Mouse (Mus musculus) CD8-positive naive resting alpha-beta T cell, adult 2 months (primary cell): Measurements from ENCODE around the gene Slc6a2.

ENCODE experiments used
- DNase-seq, 2 experiments: peaks; one replicate each; pipeline ENCODE4 v3.0.0; 2022; ENCODE audit warnings: low read depth in 2 of 2, low spot score in 2 of 2

Gene Slc6a2

DNA sequence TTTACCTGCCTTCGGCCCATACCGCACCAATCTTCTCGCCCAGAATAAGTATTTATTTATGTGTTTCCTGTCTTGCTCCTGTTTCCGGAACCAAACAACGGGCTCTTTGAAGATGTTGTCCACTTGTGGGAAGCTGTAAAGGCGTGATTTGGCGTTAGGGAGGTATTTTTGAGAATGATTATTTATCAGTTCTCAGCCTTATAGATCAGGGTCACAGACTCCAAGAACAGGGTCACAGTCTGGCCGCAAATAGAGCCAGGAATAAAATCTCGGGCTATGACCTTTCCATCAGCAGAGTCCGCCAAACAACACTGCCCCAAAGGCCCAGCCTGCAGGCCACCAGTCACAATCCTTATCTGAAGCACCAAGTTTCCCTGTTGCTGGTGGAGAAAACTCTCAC lies at the start of gene Slc6a2:
Slc6a2 (plus strand) TSS at position 301 of the 400 bp plus-strand sequence.
- no peak for DNase-seq

DNA sequence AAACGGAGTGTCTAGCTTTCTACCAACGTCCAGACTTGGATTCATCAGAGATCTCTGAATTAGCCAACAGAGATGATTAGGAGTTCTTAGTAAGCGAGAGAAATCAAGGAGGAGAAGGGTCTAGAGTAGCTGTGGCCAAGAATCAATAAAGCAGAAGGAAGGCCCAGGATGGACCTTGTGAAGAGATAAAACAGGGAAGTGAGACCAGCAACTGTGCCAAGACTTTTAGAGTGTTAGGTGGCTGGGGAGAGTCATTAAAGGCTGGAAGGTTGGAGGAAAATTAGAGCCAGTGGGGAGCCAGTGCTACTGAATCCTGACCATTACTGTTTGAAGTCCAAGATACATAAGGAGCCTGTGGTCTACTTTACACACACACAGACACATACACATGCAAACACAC lies 48.4 kb upstream of the Slc6a2 start:
- no peak for DNase-seq

DNA sequence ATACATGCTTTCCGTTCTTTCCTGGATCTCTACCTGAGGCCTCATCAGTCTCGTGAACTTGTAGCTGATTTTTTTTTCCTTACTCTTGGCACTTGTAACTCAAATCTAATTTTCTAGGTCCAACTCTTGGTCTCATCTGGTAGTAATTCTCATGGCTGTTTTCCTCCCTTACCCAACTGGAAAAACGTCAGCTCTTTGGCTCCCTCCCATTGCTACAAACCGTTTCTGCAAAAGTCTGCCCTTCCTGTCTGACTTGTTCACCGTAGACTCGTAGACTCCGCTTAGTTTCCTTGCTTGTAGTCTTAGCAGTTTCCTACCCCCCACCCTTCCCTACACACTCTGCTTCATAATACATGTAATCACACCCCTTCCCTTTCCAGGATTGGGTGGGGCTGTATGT lies 46.5 kb upstream of the Slc6a2 start:
- no peak for DNase-seq

DNA sequence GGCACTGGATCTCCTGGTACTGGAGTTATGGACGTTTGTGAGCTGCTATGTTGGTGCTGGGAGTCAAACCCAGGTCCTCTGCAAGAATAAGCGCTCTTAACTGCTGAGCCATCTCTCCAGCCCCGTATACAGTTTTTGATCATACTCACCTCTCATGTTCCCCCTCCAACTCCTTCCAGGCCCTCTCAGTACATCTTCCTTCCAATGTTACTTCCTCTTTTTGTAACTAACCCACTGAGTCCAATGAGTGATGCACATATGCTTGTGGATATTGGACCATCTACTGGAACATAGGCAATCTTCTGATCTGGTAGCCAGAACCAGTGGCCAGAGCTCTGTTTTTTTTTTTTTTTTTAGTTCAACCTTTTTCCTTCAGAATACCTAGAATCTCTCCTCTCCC lies 43.8 kb upstream of the Slc6a2 start:
- DNase-seq, result no peak

DNA sequence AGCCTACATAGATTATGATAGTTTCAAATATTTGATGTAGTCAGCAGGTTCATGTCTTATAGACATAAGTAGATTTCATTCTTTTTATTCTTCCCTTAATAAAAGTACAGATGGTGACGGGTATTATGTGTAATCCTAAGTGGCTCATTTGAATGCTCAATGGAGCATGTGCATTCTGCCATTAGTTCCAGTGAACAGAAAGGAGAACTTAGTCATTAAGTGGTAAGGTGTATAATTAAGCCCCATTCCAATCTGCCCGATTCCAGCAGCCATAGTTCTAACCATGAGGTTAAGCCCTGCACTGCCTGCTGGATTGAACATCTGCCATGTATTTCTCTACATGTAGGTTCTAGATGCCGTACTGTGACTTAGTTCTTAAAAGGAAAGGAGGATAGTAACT lies 38.1 kb upstream of the Slc6a2 start:
- no peak for DNase-seq

DNA sequence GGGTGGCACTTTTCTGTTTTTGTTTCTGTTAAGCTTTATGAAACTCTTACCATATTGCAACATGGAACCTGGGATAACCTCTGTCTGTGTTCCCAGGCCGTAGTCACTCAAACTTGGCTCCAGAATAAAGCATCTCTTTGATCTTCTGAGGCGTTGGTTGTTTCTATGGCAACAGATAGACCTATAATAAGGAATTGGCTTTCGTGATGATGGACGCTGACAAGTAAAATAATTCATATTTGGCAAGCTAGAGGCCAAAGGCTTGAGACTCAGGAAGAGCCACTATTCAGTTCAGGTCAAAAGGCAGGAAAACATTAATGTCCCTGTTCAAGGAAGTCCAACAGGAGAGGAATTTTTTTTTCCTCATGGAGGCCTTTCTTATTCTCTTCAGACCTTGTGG lies 30.9 kb upstream of the Slc6a2 start:
- no peak for DNase-seq

DNA sequence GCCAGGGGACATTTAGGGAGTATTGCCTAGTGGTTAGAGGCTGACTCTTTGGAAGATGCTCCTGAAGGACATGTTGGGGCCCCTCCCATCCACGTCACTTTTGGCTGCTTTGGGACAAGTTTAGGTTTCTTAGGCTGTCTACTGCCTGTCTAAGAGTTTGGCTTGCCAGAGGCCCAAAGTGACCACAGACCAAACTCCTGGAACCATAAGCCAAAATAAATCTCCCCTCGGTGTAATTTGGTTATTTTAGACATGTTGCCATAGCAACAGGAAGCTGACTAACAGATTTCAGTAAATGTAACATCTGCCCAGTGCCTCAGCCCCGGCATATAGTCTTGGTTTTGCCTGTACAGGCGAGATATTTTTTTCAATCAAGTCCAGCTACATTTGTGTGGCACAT lies 21.8 kb upstream of the Slc6a2 start:
- DNase-seq, result no peak

DNA sequence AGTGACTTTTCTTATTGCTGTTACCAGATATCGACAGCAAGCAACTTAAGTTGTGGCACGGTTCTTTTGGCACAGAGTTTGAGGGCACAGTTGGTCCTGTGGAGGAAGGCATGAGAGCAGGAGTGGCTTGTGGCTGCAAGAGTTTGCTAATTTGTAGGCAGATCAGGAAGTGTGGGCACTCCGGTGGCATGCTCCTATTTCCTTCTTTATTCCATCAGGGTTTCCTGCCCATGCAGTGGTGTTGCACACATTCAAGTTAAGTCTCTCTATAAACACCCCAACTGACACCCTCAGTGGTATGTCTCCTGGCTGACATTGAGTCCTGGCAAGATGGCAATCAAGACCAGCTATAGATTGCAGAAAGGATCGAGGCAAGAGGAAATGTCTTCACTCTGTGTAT lies 10.8 kb upstream of the Slc6a2 start:
- no peak for DNase-seq

DNA sequence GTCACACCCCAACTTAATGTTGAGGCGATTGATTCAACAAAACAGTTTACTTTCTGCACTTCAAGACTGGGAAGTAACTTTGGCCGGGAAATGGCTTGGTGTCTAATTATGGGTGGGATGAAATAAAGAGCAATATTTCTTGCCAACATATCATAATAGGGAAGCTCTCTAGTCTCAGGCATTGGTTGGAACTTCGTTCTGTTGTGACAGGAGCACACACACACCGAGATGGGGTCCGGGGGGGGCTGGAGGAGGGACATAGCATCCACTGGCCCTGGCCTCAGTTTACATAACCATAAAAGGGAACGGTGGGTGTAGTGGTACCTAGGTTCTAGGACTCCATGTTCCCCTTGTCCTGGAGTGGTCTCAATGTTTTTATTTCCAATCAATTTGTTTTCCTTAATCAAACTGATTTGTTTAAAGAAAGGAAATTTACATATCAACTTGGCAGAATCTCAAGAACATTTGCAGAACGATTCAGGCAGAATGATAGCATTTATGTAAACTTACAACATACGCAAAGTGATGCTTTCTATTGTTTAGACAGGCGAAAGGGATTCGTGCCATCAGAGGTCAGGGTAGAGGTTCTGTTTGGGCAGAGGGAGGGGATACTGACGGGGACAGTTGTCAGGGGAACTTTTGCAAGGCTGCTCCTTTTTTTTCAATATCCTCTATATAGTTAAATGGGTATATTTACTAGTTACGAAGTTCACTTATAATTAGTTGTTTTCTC lies 9.1 kb upstream of the Slc6a2 start:
- DNase-seq, result no peak

DNA sequence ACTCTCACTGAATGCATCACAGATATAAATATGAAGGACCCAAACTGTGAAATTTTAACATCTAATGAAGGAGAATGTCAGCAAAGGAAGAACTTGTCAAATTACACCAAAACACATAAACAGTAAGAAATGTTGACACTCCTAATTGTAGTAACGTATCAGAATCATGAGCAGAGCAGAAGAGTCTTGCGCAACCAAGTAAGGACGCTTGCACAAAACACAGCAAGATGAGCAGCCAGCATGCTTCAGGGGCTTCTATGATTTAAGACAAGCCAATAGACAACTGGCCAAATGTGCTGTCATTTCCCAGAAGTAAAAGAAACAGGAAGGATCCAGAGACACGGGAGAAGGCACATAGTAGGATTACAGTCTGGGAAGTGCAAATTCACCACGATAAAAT lies 5.8 kb upstream of the Slc6a2 start:
- DNase-seq, result no peak

DNA sequence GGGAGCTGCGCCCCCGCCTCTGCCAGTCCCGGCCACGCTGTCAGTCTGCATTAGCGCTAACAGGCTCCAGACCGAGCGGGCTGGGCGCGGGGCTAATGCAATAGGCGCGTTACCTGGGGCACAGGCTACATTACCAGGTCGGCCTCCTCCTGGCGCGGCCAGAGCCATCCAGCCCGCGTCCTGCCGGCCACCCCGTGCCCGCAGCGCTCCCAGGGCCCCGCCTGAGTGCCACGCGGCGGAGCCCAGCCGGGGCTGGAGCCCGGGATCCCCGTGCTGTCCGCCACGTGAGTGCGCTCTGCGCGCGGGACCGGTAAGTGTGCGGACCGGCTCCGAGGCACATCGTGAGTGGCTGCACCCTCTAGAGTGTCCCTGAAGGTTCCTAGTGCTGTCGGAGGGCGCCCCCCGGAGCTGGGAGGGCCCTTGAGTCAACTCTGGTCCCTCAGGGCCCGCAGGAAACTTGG lies 602 bp downstream of the Slc6a2 start:
- DNase-seq, result no peak

DNA sequence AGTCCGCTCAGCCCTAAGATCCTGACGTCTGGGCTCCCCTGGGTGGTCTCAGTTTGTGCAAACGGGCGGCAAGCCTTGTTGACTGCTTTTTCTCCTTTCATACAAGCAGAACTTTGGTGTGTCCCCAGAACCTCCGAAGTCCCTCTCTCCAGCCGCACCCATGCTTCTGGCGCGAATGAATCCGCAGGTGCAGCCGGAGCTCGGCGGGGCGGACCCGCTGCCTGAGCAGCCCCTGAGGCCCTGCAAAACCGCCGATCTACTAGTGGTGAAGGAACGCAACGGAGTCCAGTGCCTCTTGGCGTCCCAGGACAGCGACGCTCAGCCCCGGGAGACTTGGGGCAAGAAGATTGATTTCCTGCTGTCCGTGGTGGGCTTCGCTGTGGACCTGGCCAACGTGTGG lies 1.2 kb downstream of the Slc6a2 start:
- DNase-seq, result no peak

DNA sequence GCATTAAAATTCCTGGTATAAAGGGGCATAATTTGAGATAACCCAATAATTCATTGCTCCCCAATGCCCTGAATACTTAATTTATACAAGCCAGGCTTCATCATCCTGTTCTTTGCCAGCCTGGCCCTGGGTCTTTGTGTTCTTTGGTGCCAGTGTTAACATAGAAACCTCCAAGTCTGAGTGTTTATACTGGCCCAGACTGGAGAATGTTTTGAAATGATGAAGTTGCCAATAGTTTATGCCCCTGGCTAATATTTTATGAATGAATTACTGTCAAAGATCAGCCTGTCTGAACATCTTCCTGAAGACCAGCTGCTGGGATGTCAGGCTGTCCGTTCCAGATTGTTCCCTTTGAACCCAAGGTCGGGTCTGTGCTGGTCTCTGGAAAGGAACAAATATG lies 4.7 kb downstream of the Slc6a2 start:
- no peak for DNase-seq

DNA sequence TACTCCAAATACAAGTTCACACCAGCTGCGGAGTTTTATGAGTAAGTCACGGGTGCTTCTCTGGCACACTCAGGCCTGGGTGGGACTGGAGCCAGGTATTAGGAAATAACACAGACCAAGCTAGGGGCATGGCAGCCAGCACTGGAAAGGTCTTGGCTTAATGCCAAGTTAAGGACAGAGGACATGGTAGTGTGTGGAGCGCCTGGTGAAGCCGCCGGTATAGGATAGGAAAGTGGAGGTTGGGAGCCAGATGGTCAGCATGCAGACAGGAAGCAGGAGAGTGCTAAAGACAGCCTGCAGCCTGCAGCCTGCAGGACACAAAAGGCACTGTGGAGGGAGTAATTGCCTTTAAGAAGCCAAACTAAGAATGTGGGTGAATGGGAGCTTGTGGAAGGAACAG lies 13.1 kb downstream of the Slc6a2 start:
- no peak for DNase-seq

DNA sequence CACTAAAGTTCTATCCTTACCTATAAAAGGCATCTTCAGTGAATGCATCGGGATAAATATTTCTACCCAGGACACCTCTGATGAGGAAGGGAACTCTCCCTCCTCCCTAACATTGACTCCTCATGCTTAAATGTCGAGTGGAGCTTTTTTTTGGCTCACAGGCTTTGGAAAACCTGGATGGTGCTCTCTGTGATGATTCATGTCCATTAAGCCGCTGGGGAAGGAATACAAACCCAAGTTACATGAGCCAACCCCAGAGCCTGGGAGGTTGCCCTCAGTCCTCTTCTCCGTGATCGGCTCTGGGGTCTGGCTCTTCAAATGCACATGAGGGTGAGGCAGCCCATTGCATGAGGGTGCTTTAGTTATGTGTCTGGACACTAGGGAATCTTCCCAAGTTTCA lies 16.8 kb downstream of the Slc6a2 start:
- DNase-seq, result no peak

DNA sequence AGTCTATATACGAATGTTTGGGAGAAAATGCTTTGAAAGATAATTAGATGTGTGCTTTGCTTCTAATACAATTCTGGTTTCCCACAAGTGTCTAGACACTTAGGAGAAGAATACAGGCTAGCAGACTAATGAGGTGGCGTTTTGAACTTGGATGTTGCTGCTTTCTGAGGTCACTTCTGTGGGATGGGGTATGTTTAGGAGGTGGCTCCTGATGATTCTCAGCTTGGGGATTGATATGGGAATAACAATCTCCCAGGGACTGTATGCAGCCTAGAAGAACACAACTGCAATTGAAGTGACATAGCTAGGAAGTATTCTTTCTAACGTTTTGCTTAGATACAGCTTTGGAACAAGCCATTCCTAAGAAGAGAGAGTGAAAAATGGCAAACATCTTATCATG lies 22.6 kb downstream of the Slc6a2 start:
- DNase-seq, result no peak

DNA sequence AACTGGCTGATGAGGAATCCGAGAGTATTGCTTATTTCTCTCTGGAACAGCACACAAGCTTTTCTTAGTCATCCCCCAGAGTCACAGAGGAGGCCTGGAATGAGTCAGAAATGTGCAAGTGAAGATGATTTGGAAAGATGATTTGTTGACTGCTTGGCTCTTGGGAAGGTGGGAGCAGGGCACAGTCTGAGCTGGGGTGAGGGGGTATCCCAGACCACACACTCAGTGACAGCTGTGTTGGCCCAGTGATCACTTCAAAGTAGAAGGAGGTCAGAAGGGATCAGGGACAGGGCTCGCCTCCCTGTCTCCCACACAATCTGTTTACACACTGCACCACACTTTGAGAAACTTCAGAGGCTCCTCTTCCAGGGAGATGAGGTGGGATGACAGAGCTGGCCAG lies 24.5 kb downstream of the Slc6a2 start:
- no peak for DNase-seq

DNA sequence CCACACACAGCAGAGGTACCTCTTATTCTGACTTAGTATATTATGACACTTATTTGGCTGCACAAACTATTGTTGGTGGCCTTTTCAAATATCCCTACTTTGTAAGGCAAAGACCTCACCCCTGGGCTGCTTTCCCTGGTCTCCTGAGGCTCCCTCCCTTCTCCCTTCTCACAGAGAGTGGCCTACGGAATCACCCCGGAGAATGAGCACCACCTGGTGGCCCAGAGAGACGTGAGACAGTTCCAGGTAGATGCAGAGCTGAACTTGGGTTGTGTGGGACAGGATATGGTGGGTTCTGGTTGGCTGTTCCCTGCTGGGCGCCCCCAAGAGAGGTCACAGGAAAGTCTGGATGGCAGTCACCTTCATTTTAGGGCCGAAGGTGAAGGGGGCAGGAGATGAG lies 37.0 kb downstream of the Slc6a2 start:
- DNase-seq, result no peak

DNA sequence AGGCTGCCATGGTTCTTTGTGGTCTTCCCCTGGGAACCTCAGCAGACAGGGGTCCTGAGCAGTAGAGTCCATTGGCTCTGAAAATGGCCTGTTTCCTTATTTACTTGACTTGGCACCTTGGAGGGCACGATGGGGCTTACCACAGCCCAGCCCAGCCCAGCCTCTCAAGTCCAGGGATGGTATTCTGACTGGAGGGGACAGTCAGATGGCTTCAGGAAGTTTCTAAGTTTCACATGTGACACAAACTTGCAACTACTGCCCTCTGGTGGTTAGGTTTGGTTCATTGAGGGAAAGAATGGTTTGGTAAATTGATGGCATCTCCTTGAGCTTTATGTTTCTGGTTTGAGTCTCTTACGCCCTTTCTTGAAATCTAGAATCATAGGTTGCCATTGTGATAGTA lies 38.7 kb downstream of the Slc6a2 start:
- no peak for DNase-seq

DNA sequence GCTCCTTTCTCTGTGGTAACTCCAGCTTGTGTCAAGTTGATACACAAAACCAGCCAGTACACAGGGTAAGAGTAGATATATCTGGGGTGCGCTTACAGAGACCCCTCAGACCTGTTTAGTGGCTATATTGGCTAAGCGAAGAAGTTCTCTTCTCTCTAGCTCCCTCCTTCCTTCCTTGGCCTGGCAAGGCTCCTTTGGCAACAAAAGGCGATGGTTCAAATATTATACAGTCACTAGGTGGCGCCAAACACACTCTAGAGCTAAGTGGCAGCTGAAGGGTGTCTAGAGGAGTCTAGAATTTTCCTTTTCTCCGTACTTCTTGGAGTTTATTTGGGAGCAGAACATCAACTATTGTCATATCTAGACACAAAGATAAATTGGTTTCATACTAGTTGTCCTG lies 50.4 kb downstream of the Slc6a2 start:
- no peak for DNase-seq

DNA sequence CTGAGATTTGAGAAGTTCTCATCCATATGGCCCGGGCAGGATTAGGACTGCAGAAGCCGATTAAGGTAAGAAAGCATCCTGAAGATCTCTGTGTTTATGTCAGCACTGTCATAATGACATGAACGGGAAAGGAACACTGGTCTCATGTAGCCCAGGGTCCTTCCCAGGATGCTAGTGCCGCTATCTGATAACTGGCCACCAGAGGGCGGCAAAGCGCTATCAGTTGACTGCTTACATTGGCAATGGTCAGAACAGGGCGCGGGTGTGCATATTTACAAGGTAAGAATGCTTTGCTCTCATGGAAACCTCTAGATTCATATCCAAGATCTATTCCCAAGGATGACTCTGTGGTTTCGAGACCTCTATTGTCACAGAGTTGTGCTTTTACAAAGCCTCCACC lies 51.6 kb downstream of the Slc6a2 start:
- peak in 1 of 2 experiments; percentile 3 for DNase-seq

DNA sequence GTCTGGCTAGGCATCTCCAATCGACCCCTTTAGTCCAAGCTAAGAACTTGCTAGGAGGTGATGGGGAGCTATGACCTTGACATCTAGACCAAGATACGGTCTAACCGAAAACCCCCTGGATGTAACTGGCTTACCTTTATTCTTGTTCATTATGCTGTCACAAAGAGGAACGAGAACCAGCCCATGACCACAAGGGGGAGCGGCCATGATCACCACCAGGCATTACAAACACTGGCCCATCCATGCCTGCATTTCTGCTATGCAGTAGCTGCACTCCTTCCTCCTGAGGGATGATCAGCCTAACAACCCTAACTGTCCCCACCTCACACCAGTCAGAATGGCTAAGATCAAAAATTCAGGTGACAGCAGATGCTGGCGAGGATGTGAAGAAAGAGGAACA lies 52.3 kb downstream of the Slc6a2 start:
- no peak for DNase-seq

DNA sequence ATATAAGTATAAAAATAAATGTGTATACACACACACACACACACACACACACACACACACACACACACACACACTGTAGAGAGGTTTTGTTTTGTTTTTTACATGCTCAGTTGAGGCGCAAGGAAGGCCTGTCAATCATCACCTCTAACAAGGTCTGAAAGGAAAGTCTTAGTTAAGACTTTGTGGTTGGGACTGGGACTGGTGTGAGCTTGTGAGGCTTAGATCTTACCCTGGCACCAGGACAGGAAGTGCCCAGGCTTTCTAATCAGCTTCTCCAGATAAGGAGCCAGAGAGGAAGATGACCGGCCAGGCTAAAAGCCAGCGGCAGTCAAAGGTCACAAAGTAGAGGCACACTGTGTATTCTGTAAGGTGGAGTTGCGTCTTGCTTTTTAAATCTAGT lies 54.4 kb downstream of the Slc6a2 start:
- no peak for DNase-seq

DNA sequence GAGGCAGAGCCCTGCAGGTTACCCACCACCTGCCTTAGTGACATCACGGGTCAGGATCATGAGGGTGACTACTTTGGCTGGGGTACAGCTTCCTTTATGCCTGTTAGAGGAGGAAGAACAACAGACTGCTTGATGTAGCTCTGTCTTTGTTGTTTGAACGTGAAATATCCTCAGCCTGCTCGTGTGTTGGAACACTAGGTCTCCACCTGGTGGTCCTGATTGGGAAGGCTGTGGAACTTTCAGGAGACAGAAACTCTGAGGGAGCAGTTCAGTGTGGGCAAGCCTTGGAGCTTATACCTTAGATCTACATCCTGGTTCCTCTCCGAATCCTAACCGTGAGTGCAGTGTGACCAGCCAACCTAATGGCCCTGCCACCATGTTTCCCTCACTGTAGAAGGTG lies 61.9 kb downstream of the Slc6a2 start:
- DNase-seq, result no peak
